Mouse (Mus musculus) heart, adult 2 months (tissue): ENCODE measurements around the gene Tmem130.
A peak's percentile ranks its signal among the peaks of the same experiment; 100 is the strongest.

Experiments
- CTCF ChIP-seq: fragments of 200-600 bp; IDR thresholded peaks from 2 replicates; pipeline ENCODE4 v1.8.1; 2022; ENCODE audit warnings: antibody characterized with exemption, mild to moderate bottlenecking, moderate library complexity
- POLR2A ChIP-seq: fragments of 200-500 bp; IDR thresholded peaks from 2 replicates; pipeline ENCODE4 v1.6.1; 2011; ENCODE audit warnings: mild to moderate bottlenecking, low read depth, low read length, control low read depth; ENCODE audit not compliant: insufficient read depth

GRCm38 (mm10) chr5:144767911-144768841, 6.6 kb upstream of the Tmem130 start:
- peak; percentile 98 for TF ChIP-seq CTCF
- TF ChIP-seq POLR2A, result peak; percentile 69
